Mouse (Mus musculus) erythroblast, embryonic 14.5 days (primary cell): Measurements from ENCODE around the gene Fxn.

Experiments
- GATA1 ChIP-seq: IDR thresholded peaks from 2 replicates; pipeline ENCODE4 v1.6.1; 2012; ENCODE audit warnings: low read length, inconsistent platforms, mixed read lengths
- TAL1 ChIP-seq: IDR thresholded peaks from 3 replicates; pipeline ENCODE4 v1.6.1; 2012; ENCODE audit warnings: low read length, inconsistent platforms, mixed read lengths

DNA sequence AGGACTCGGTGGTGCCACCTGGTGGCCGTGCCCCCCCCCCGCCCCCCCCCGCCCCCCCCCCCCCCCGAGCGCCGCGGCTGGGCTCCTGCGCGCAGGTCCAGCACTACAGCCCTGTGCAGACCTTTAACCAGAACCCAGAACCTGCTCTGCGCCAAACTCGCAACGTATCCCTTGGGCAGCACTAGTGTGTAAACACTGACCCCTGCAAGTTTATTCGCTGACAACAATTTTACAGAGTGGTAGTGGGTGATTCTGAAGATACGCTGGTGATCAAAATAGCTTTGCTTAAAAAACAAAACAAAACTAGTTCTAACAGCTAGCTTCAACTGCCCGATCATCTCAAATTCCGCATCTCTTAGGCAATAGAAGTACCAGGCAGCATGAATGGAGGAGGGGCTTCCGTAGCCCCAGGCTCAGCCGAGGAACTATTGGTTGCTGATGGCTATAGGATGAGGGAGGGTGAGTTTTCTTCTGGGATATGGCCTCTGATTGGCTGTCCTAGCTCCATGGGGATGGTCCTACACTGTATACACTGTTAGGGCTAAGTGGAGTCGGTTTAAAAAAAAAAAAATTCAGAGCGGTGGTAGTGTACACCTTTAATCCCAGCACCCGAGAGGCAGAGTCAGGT, at the start of gene Fxn:
- no peak for TF ChIP-seq GATA1
- no peak for TF ChIP-seq TAL1
